9 mouse cellular contexts compared by ENCODE assay signal in the genomic region with DNA sequence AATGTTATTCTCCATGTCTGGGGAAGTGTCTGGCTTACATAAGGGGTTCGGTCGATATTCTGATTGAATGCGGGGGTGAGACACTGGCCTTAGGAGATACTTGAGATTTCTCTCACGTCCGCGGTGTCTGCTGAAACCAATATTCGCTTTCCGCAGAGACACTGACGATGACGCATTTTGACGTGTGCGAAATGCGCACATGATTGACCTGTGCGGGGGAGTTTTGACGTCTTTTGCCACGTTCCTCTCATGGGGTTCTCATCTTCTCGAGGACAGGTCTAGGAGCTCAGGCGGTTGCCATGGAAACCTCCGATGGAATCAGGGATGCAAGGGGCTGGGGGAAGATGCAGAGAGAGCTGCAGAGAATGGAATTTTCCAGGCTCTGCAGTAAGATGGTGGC.
DNase-seq lines count a peak whose midpoint lies in the region.
"Had no signal": no experiment of that assay in that cellular context is flagged by ENCODE, and none has a peak within 500 bp of the region (broad histone marks: within the 10 kb centered on the region; RNA-seq: fewer than 3 reads in every experiment).

No protein-coding gene starts in this region.

- DNase-seq in layer of hippocampus, adult 9-11 months = peak; percentile 57
- no peak for DNase-seq in layer of hippocampus, postnatal 14 days (ENCODE audit: low spot score in 2 of 2)
- peak; percentile 30 to 36 for DNase-seq in frontal cortex, postnatal 36 days (ENCODE audit: low spot score in 2 of 2)
- peak; percentile 23 for DNase-seq in mesoderm, embryonic 11.5 days (ENCODE audit: low read depth, low spot score)
- peak; percentile 52 for DNase-seq in right cerebral cortex, postnatal 14 days
- no peak for DNase-seq in adrenal gland, adult (ENCODE audit: inconsistent age in 2 of 2, low spot score in 1 of 2)
- no peak for DNase-seq in adrenal gland, postnatal 4 days (ENCODE audit: low spot score in 2 of 2)
- DNase-seq in spleen, postnatal 4 days (ENCODE audit: low spot score in 2 of 2) = no peak
- DNase-seq: heart, postnatal 4 days had no signal

Comparison
In these comparisons a context has a peak if more than half of its experiments do, and no peak if none do; other contexts are left out.
1. DNase-seq: peak in layer of hippocampus, adult 9-11 months (single experiment), frontal cortex, postnatal 36 days (2 of 2), mesoderm, embryonic 11.5 days (single experiment) and right cerebral cortex, postnatal 14 days (single experiment); none in layer of hippocampus, postnatal 14 days (0 of 2), adrenal gland, adult (0 of 2), adrenal gland, postnatal 4 days (0 of 2) and spleen, postnatal 4 days (0 of 2).